Mouse (Mus musculus) adrenal gland, adult 8-10 months (tissue): ENCODE measurements around the gene Svopl. TPM values are rescaled to one million over a fixed set of nuclear protein-coding genes. Genes with fewer than 3 reads are reported as not detected.

Experiments
- DNase-seq: peaks from one replicate; pipeline ENCODE4 v3.0.0; 2022
- total RNA-seq, 4 experiments: library from RNA; stranded (reverse); gene quantifications; 2 replicates each; pipeline ENCODE4 v1.2.4; 2022

The Svopl gene
- total RNA-seq, 4 experiments from 2014 or later: 0.70 to 1.1 (median 0.96) TPM

- DNase-seq: no peak
Measured at GRCm38 (mm10) chr6:38031924-38032540, 14.8 kb downstream of the Svopl start.

- no peak for DNase-seq
Measured at GRCm38 (mm10) chr6:38028205-38028604, 18.6 kb downstream of the Svopl start.

GRCm38 (mm10) chr6:38027771-38028170, 19.0 kb downstream of the Svopl start:
- no peak for DNase-seq

GRCm38 (mm10) chr6:38023284-38023683, 23.5 kb downstream of the Svopl start:
- DNase-seq: no peak

- DNase-seq: no peak
Measured at GRCm38 (mm10) chr6:38021406-38021805, 25.4 kb downstream of the Svopl start.

GRCm38 (mm10) chr6:38012829-38013228, 34.0 kb downstream of the Svopl start:
- DNase-seq: no peak

- no peak for DNase-seq
Measured at GRCm38 (mm10) chr6:38007459-38007858, 39.3 kb downstream of the Svopl start.

- no peak for DNase-seq
Measured at GRCm38 (mm10) chr6:37967386-37967785, 79.4 kb downstream of the Svopl start.

- no peak for DNase-seq
Measured at GRCm38 (mm10) chr6:37951306-37951705, 95.5 kb downstream of the Svopl start.

GRCm38 (mm10) chr6:37936498-37936897, 110.3 kb downstream of the Svopl start:
- DNase-seq: no peak

Other genes with a start within 250 kb of the Svopl start
- 10 to 100 TPM; 23.7 to 56.6 (median 38.3) TPM for gene Trim24, start 176.2 kb downstream of the Svopl start, total RNA-seq
- gene Tmem213, start 62.3 kb upstream of the Svopl start, total RNA-seq: not detected
- gene Atp6v0a4, start 77.6 kb upstream of the Svopl start, total RNA-seq: 1 to 10 TPM in 3 of 4 experiments, under 1 TPM in 1; 0.80 to 3.0 (median 2.3) TPM
- gene D630045J12Rik, start 207.0 kb upstream of the Svopl start, total RNA-seq: 1 to 10 TPM; 3.5 to 7.2 (median 5.5) TPM